Mouse (Mus musculus) megakaryocyte, embryonic 14.5 days (primary cell): ENCODE results near the gene Uevld.

Experiments
- FLI1 ChIP-seq: IDR thresholded peaks from 2 replicates; pipeline ENCODE4 v1.6.1; 2012; ENCODE audit warnings: low read length, inconsistent platforms, mixed read lengths
- GATA1 ChIP-seq: IDR thresholded peaks from 3 replicates; pipeline ENCODE4 v1.6.1; 2012; ENCODE audit warnings: mixed read lengths, low read length, inconsistent platforms, borderline replicate concordance

GRCm38 (mm10) chr7:46880992-46881391 is 77.3 kb downstream of the Uevld start:
- TF ChIP-seq GATA1 (no peak), FLI1 (no peak)
